Mouse (Mus musculus) stomach, embryonic 16.5 days (tissue): ENCODE data around the gene Exog. TPM values are rescaled to one million over a fixed set of nuclear protein-coding genes. Genes with fewer than 3 reads are reported as not detected.

Experiments used
- ATAC-seq: fragments of 200-750 bp; cut with Nextera tagmentation; 2 replicates; pipeline ENCODE4 v1.8.0; 2017; ENCODE audit warnings: moderate number of reproducible peaks, moderate TSS enrichment; ENCODE audit not compliant: insufficient read depth, low FRiP score
- H3K27ac ChIP-seq: fragments of 300-500 bp; sonication (generic); 2 replicates; pipeline ENCODE4 v1.5.1; 2014; ENCODE audit warnings: low read length
- H3K27me3 ChIP-seq: fragments of 300-500 bp; sonication (generic); 2 replicates; pipeline ENCODE4 v1.6.1; 2014; ENCODE audit warnings: low read length, control low read depth, mixed read lengths; ENCODE audit not compliant: control insufficient read depth, insufficient read depth
- H3K36me3 ChIP-seq: fragments of 300-500 bp; sonication (generic); 2 replicates; pipeline ENCODE4 v1.6.1; 2014; ENCODE audit warnings: low read length; ENCODE audit not compliant: control insufficient read depth, insufficient read depth
- H3K4me1 ChIP-seq: fragments of 300-500 bp; sonication (generic); 2 replicates; pipeline ENCODE4 v1.6.1; 2014; ENCODE audit warnings: low read length, control low read depth, mixed read lengths; ENCODE audit not compliant: control insufficient read depth, insufficient read depth
- H3K4me2 ChIP-seq: fragments of 300-500 bp; sonication (generic); 2 replicates; pipeline ENCODE4 v1.6.1; 2014; ENCODE audit warnings: low read depth, low read length, mixed read lengths
- H3K4me3 ChIP-seq: fragments of 300-500 bp; sonication (generic); replicated peaks from 2 replicates; pipeline ENCODE4 v1.5.1; 2014; ENCODE audit warnings: mild to moderate bottlenecking, low read length
- H3K9ac ChIP-seq: fragments of 300-500 bp; sonication (generic); 2 replicates; pipeline ENCODE4 v1.6.1; 2014; ENCODE audit warnings: low read length
- H3K9me3 ChIP-seq: fragments of 300-500 bp; sonication (generic); replicated peaks from 2 replicates; pipeline ENCODE4 v1.6.1; 2016; ENCODE audit warnings: low read length, control low read depth; ENCODE audit not compliant: control insufficient read depth
- WGBS: fragments of 180-500 bp; shearing (Covaris S2); extraction: QIAGEN DNeasy Blood & Tissue Kit; methylation state at CpG from one replicate; pipeline ENCODE4 v1.1.7; 2014; 5-methylcytosine and 5-hydroxymethylcytosine counted together
- polyA plus RNA-seq: library from polyadenylated mRNA; unstranded; fragments of >200 nt; fragmentation: Nextera tagmentation; extraction: Ambion mirVana; gene quantifications from 2 replicates; pipeline ENCODE4 v1.2.1, GENCODE M21; 2015

The Exog gene
- polyA plus RNA-seq, 1 experiment from 2014 or later: 21.5 TPM

GRCm38 (mm10) chr9:119438498-119439000 is 6.2 kb upstream of the Exog start:
- WGBS: 88% methylated on average over 9 of the region's 9 CpGs
- no peak overlapping the region for H3K9ac ChIP-seq
- no peaks in the 10 kb centered on the region for H3K9me3 ChIP-seq
- H3K27ac ChIP-seq: no peak overlapping the region
- H3K4me3 ChIP-seq: no peak overlapping the region
- H3K27me3 ChIP-seq: no peaks in the 10 kb centered on the region
- no peaks in the 10 kb centered on the region for H3K4me1 ChIP-seq
- H3K36me3 ChIP-seq: peaks cover 3% of the 10 kb centered on the region; the same call in 1 of the 2 replicates
- no peak for ATAC-seq
- no peak overlapping the region for H3K4me2 ChIP-seq

GRCm38 (mm10) chr9:119445737-119446136 is 994 bp downstream of the Exog start:
- Histone ChIP-seq H3K4me3 (peak overlapping the region; percentile 94), H3K27me3 (no peaks in the 10 kb centered on the region), H3K9me3 (no peaks in the 10 kb centered on the region), H3K4me2 (peak overlapping the region; percentile 94), H3K9ac (peak overlapping the region; percentile 95), H3K27ac (peak overlapping the region; percentile 90), H3K4me1 (peaks cover 10% of the 10 kb centered on the region), H3K36me3 (peaks cover 17% of the 10 kb centered on the region)
- WGBS: 33% methylated on average over 6 of the region's 6 CpGs
- ATAC-seq: no peak

GRCm38 (mm10) chr9:119455967-119456366 is 11.2 kb downstream of the Exog start:
- Histone ChIP-seq H3K27me3 (no peaks in the 10 kb centered on the region), H3K4me1 (no peaks in the 10 kb centered on the region), H3K9ac (no peak overlapping the region), H3K36me3 (peaks cover 13% of the 10 kb centered on the region; the same call in 1 of the 2 replicates), H3K27ac (no peak overlapping the region), H3K4me2 (no peak overlapping the region), H3K9me3 (no peaks in the 10 kb centered on the region), H3K4me3 (no peak overlapping the region)
- WGBS: 92% methylated on average over 14 of the region's 14 CpGs
- no peak for ATAC-seq

- H3K27ac ChIP-seq: no peak overlapping the region
- no peaks in the 10 kb centered on the region for H3K27me3 ChIP-seq
- WGBS: 81% methylated on average over 14 of the region's 14 CpGs
- no peak for ATAC-seq
- no peaks in the 10 kb centered on the region for H3K9me3 ChIP-seq
- H3K9ac ChIP-seq: no peak overlapping the region
- H3K4me1 ChIP-seq: no peaks in the 10 kb centered on the region
- H3K4me2 ChIP-seq: no peak overlapping the region
- H3K4me3 ChIP-seq: no peak overlapping the region
- peaks cover 11% of the 10 kb centered on the region; the same call in 1 of the 2 replicates for H3K36me3 ChIP-seq
These were observed 12.4 kb downstream of the Exog start for GRCm38 (mm10) chr9:119457122-119457521.

- H3K9me3 ChIP-seq: no peaks in the 10 kb centered on the region
- 42% methylated on average over 8 of the region's 8 CpGs for WGBS
- no peaks in the 10 kb centered on the region for H3K4me1 ChIP-seq
- H3K27me3 ChIP-seq: no peaks in the 10 kb centered on the region
- no peak overlapping the region for H3K9ac ChIP-seq
- no peak overlapping the region for H3K27ac ChIP-seq
- H3K4me2 ChIP-seq: no peak overlapping the region
- no peak overlapping the region for H3K4me3 ChIP-seq
- H3K36me3 ChIP-seq: peaks cover 13% of the 10 kb centered on the region; the same call in 1 of the 2 replicates
- ATAC-seq: no peak
These were observed 15.7 kb downstream of the Exog start for GRCm38 (mm10) chr9:119460410-119460809.

GRCm38 (mm10) chr9:119465056-119465455 is 20.3 kb downstream of the Exog start:
- H3K36me3 ChIP-seq: peaks cover 9% of the 10 kb centered on the region; the same call in 1 of the 2 replicates
- H3K27ac ChIP-seq: no peak overlapping the region
- no peaks in the 10 kb centered on the region for H3K27me3 ChIP-seq
- no peak overlapping the region for H3K9ac ChIP-seq
- ATAC-seq: no peak
- H3K4me3 ChIP-seq: no peak overlapping the region
- no peak overlapping the region for H3K4me2 ChIP-seq
- 90% methylated on average over 6 of the region's 6 CpGs for WGBS
- H3K9me3 ChIP-seq: no peaks in the 10 kb centered on the region
- H3K4me1 ChIP-seq: no peaks in the 10 kb centered on the region

- no peak overlapping the region for H3K4me3 ChIP-seq
- no peaks in the 10 kb centered on the region for H3K4me1 ChIP-seq
- H3K9ac ChIP-seq: no peak overlapping the region
- H3K27me3 ChIP-seq: no peaks in the 10 kb centered on the region
- no peak for ATAC-seq
- 69% methylated on average over 7 of the region's 7 CpGs for WGBS
- H3K4me2 ChIP-seq: no peak overlapping the region
- H3K36me3 ChIP-seq: peaks cover 9% of the 10 kb centered on the region; the same call in 1 of the 2 replicates
- no peak overlapping the region for H3K27ac ChIP-seq
- no peaks in the 10 kb centered on the region for H3K9me3 ChIP-seq
These were observed 20.9 kb downstream of the Exog start for GRCm38 (mm10) chr9:119465595-119465994.

GRCm38 (mm10) chr9:119469691-119470353 is 25.1 kb downstream of the Exog start:
- Histone ChIP-seq H3K4me1 (no peaks in the 10 kb centered on the region), H3K9me3 (no peaks in the 10 kb centered on the region), H3K4me3 (no peak overlapping the region), H3K27me3 (no peaks in the 10 kb centered on the region), H3K27ac (no peak overlapping the region), H3K9ac (no peak overlapping the region), H3K36me3 (no peaks in the 10 kb centered on the region), H3K4me2 (no peak overlapping the region)
- ATAC-seq: no peak
- 68% methylated on average over 8 of the region's 8 CpGs for WGBS

- no peak overlapping the region for H3K27ac ChIP-seq
- H3K4me3 ChIP-seq: no peak overlapping the region
- H3K27me3 ChIP-seq: no peaks in the 10 kb centered on the region
- H3K36me3 ChIP-seq: no peaks in the 10 kb centered on the region
- no peak overlapping the region for H3K9ac ChIP-seq
- 58% methylated on average over 11 of the region's 11 CpGs for WGBS
- no peak for ATAC-seq
- no peaks in the 10 kb centered on the region for H3K4me1 ChIP-seq
- H3K4me2 ChIP-seq: no peak overlapping the region
- H3K9me3 ChIP-seq: no peaks in the 10 kb centered on the region
These were observed 27.7 kb downstream of the Exog start for GRCm38 (mm10) chr9:119472412-119472918.
